Mouse (Mus musculus): ENCODE results near the gene Mcm5. TPM values are rescaled to one million over a fixed set of nuclear protein-coding genes. Genes with fewer than 3 reads are reported as not detected.

The Mcm5 gene
- total and polyA plus RNA-seq, 2 experiments from 2014 or later, result 20.9 to 51.6 TPM

GRCm38 (mm10) chr8:75087127-75087526 is 22.2 kb upstream of the Mcm5 start:
- Histone ChIP-seq H3K36me3 (replicated peaks; ENCODE audit: control insufficient read depth, insufficient read depth, low read length) (no peaks in the 10 kb centered on the region), H3K9ac (replicated peaks; ENCODE audit: low read depth, low read length) (no peak overlapping the region), H3K9me3 (replicated peaks; ENCODE audit: control insufficient read depth, low read length) (no peaks in the 10 kb centered on the region), H3K4me1 (ENCODE audit: control insufficient read depth, insufficient read depth) (peaks cover 10% of the 10 kb centered on the region; the same call in 1 of the 2 replicates), H3K27me3 (ENCODE audit: control insufficient read depth, insufficient read depth, low read length) (no peaks in the 10 kb centered on the region), H3K27ac (ENCODE audit: low read depth) (no peak overlapping the region), H3K4me3 (ENCODE audit: low read depth, low read length) (no peak overlapping the region), H3K4me2 (ENCODE audit: low read depth, low read length) (no peak overlapping the region)
- TF ChIP-seq CTCF (IDR thresholded peaks at IDR 0.05; ENCODE audit: low read depth) (no peak), EP300 (IDR thresholded peaks at IDR 0.05; ENCODE audit: low read depth) (no peak)
- no peak for DNase-seq (ENCODE audit: low spot score)
- no peak for ATAC-seq (ENCODE audit: insufficient read depth, low read depth)

DNA sequence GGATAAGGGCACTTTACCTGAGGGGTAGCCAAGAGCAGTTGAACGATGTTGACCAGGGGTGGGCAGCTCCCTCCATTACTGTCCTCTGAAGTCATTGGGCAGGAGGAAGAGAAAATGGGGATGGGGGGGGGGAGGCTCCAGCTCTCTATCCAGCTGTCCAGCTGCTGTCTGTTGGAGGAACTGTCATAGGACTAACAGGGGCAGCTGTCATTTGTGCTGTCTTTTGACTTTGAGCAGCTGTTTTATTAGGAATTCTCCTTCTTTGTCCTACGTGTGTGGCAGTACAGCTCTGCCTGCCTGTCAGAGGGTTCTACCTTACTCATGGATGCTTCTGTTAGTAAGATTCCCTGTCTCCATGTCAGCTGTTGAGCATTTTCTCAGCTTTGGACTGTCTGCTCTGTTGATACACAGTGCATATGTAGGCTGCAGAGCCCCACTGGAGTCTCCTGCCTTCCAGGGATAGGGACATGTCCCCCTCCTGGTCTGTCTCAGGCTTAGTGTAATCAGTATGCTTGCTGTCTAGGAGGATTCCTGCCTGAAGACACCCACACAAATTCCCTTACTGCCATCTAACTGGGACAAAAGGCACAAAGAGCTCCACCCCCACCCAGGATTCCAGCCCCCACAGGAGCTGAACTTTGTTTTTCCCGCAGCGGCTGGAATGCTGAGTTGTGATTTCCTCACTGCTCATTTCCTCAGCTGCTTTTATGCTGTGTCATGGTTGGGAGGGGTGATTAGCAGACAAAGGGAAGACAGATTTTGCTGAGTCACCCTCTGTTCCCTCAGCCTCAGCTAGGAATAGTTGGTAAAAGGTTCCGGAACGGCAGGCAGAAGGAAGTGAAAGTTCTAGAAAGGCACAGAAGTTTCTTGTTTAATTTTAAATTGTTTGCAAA is 20.1 kb upstream of the Mcm5 start:
- H3K27ac ChIP-seq (ENCODE audit: low read depth), result peak overlapping the region; percentile 73
- peak overlapping the region; percentile 27 for H3K4me3 ChIP-seq (ENCODE audit: low read depth, low read length)
- peak; percentile 95 for DNase-seq (ENCODE audit: low spot score)
- H3K4me1 ChIP-seq (ENCODE audit: control insufficient read depth, insufficient read depth), result peaks cover 12% of the 10 kb centered on the region
- TF ChIP-seq CTCF (IDR thresholded peaks at IDR 0.05; ENCODE audit: low read depth) (no peak), EP300 (IDR thresholded peaks at IDR 0.05; ENCODE audit: low read depth) (peak; percentile 92)
- H3K9me3 ChIP-seq (replicated peaks; ENCODE audit: control insufficient read depth, low read length), result no peaks in the 10 kb centered on the region
- no peaks in the 10 kb centered on the region for H3K36me3 ChIP-seq (replicated peaks; ENCODE audit: control insufficient read depth, insufficient read depth, low read length)
- ATAC-seq (ENCODE audit: insufficient read depth, low read depth), result peak; percentile 62
- H3K4me2 ChIP-seq (ENCODE audit: low read depth, low read length), result peak overlapping the region; percentile 49
- 6% methylated on average over 6 of the region's 6 CpGs for WGBS
- H3K27me3 ChIP-seq (ENCODE audit: control insufficient read depth, insufficient read depth, low read length), result no peaks in the 10 kb centered on the region
- peak overlapping the region; percentile 18; the same call in 1 of the 2 replicates for H3K9ac ChIP-seq (replicated peaks; ENCODE audit: low read depth, low read length)

DNA sequence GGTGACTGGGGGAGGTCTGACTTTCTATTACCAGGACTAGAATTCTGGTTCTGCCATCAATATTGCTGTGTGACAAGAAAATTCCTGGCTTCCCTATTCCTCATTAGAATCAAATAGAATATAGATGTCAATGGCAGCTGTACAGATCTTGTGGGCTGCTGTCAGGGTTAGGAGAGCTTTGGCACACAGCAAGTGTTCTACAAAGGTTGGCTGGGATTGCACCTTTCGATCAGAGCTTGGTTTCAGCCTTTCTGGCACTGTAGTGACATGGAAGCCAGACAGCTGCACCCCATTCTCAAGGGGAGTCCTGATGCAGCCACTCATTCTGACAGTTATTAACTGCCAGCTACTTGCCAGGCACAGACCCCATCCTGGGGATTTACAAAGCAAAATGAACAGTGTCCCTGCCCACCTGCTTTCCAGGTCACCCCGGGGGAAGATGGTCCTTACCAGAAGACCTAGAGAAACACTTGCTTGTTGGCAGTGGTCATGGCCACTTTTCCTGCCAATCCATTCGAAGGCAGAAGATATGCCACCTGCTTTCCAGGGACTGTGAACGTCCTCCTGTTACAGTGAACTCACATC is 18.5 kb upstream of the Mcm5 start:
- no peak overlapping the region for H3K4me2 ChIP-seq (ENCODE audit: low read depth, low read length)

GRCm38 (mm10) chr8:75093399-75094156 is 15.8 kb upstream of the Mcm5 start, which contains the start of gene Hmox1:
Gene Hmox1 (plus strand): TSS chr8:75093621.
- 1% methylated on average over 36 of the region's 36 CpGs for WGBS
- ATAC-seq (ENCODE audit: insufficient read depth, low read depth) (peak; percentile 90), DNase-seq (ENCODE audit: low spot score) (peak; percentile 91)
- Histone ChIP-seq H3K27ac (ENCODE audit: low read depth) (no peak within 1 kb of the TSS), H3K9me3 (replicated peaks; ENCODE audit: control insufficient read depth, low read length) (no peaks in the 10 kb centered on the region), H3K9ac (replicated peaks; ENCODE audit: low read depth, low read length) (peak within 1 kb of the TSS; percentile 63), H3K27me3 (ENCODE audit: control insufficient read depth, insufficient read depth, low read length) (no peaks in the 10 kb centered on the region), H3K4me3 (ENCODE audit: low read depth, low read length) (peak within 1 kb of the TSS; percentile 70), H3K36me3 (replicated peaks; ENCODE audit: control insufficient read depth, insufficient read depth, low read length) (0 out of 2 replicates have a peak, but pooled peaks cover 8% of the 10 kb centered on the region), H3K4me1 (ENCODE audit: control insufficient read depth, insufficient read depth) (peaks cover 11% of the 10 kb centered on the region), H3K4me2 (ENCODE audit: low read depth, low read length) (peak within 1 kb of the TSS; percentile 72)
- TF ChIP-seq CTCF (IDR thresholded peaks at IDR 0.05; ENCODE audit: low read depth), result no peak
- no peak for TF ChIP-seq EP300 (IDR thresholded peaks at IDR 0.05; ENCODE audit: low read depth)

More for the DNA sequence above, 18.5 kb upstream of the Mcm5 start:
- Histone ChIP-seq H3K36me3 (replicated peaks; ENCODE audit: control insufficient read depth, insufficient read depth, low read length) (no peaks in the 10 kb centered on the region), H3K27me3 (ENCODE audit: control insufficient read depth, insufficient read depth, low read length) (no peaks in the 10 kb centered on the region), H3K9ac (replicated peaks; ENCODE audit: low read depth, low read length) (no peak overlapping the region), H3K4me1 (ENCODE audit: control insufficient read depth, insufficient read depth) (peaks cover 11% of the 10 kb centered on the region), H3K27ac (ENCODE audit: low read depth) (no peak overlapping the region), H3K9me3 (replicated peaks; ENCODE audit: control insufficient read depth, low read length) (no peaks in the 10 kb centered on the region), H3K4me3 (ENCODE audit: low read depth, low read length) (no peak overlapping the region)
- TF ChIP-seq CTCF (IDR thresholded peaks at IDR 0.05; ENCODE audit: low read depth) (no peak), EP300 (IDR thresholded peaks at IDR 0.05; ENCODE audit: low read depth) (no peak)
- DNase-seq (ENCODE audit: low spot score) (no peak), ATAC-seq (ENCODE audit: insufficient read depth, low read depth) (no peak)
- WGBS, result 75% methylated on average over 4 of the region's 4 CpGs

GRCm38 (mm10) chr8:75102956-75103355 is 6.4 kb upstream of the Mcm5 start:
- ATAC-seq (ENCODE audit: insufficient read depth, low read depth), result no peak
- 78% methylated on average over 4 of the region's 4 CpGs for WGBS
- H3K4me2 ChIP-seq (ENCODE audit: low read depth, low read length), result no peak overlapping the region

More at GRCm38 (mm10) chr8:75102956-75103355, 6.4 kb upstream of the Mcm5 start:
- Histone ChIP-seq H3K36me3 (replicated peaks; ENCODE audit: control insufficient read depth, insufficient read depth, low read length) (0 out of 2 replicates have a peak, but pooled peaks cover 8% of the 10 kb centered on the region), H3K9me3 (replicated peaks; ENCODE audit: control insufficient read depth, low read length) (no peaks in the 10 kb centered on the region), H3K4me1 (ENCODE audit: control insufficient read depth, insufficient read depth) (no peaks in the 10 kb centered on the region), H3K27me3 (ENCODE audit: control insufficient read depth, insufficient read depth, low read length) (no peaks in the 10 kb centered on the region), H3K9ac (replicated peaks; ENCODE audit: low read depth, low read length) (no peak overlapping the region), H3K27ac (ENCODE audit: low read depth) (no peak overlapping the region), H3K4me3 (ENCODE audit: low read depth, low read length) (no peak overlapping the region)
- TF ChIP-seq EP300 (IDR thresholded peaks at IDR 0.05; ENCODE audit: low read depth) (no peak), CTCF (IDR thresholded peaks at IDR 0.05; ENCODE audit: low read depth) (no peak)
- DNase-seq (ENCODE audit: low spot score), result no peak
